Mouse (Mus musculus) bone marrow macrophage, adult 2 months (primary cell): ENCODE measurements around the gene Chrm2. TPM values are rescaled to one million over a fixed set of nuclear protein-coding genes. Genes with fewer than 3 reads are reported as not detected.

Experiments
- H3K27ac ChIP-seq: 2 replicates; pipeline ENCODE4 v1.5.1; 2012; ENCODE audit warnings: low read depth, low read length; ENCODE audit not compliant: insufficient read depth
- H3K4me1 ChIP-seq: 2 replicates; pipeline ENCODE4 v1.6.1; 2012; ENCODE audit warnings: low read length; ENCODE audit not compliant: control insufficient read depth, insufficient read depth
- H3K4me3 ChIP-seq: 2 replicates; pipeline ENCODE4 v1.5.1; 2012; ENCODE audit warnings: mild to moderate bottlenecking, low read length, moderate library complexity; ENCODE audit not compliant: insufficient read depth
- CTCF ChIP-seq: IDR thresholded peaks from 2 replicates; pipeline ENCODE4 v1.5.1; 2012; ENCODE audit warnings: low read depth, mild to moderate bottlenecking, low read length, moderate library complexity
- POLR2A ChIP-seq: IDR thresholded peaks from 2 replicates; pipeline ENCODE4 v1.6.1; 2012; ENCODE audit warnings: mild to moderate bottlenecking, low read depth, low read length, borderline replicate concordance
- polyA plus RNA-seq: library from polyadenylated mRNA; stranded (reverse); fragments of >200 nt; gene quantifications from 2 replicates; pipeline ENCODE4 v1.2.4, GENCODE M21; 2012; ENCODE audit not compliant: missing spikeins, insufficient read depth, insufficient read length

The Chrm2 gene
- not detected in 2 replicates for polyA plus RNA-seq

DNA sequence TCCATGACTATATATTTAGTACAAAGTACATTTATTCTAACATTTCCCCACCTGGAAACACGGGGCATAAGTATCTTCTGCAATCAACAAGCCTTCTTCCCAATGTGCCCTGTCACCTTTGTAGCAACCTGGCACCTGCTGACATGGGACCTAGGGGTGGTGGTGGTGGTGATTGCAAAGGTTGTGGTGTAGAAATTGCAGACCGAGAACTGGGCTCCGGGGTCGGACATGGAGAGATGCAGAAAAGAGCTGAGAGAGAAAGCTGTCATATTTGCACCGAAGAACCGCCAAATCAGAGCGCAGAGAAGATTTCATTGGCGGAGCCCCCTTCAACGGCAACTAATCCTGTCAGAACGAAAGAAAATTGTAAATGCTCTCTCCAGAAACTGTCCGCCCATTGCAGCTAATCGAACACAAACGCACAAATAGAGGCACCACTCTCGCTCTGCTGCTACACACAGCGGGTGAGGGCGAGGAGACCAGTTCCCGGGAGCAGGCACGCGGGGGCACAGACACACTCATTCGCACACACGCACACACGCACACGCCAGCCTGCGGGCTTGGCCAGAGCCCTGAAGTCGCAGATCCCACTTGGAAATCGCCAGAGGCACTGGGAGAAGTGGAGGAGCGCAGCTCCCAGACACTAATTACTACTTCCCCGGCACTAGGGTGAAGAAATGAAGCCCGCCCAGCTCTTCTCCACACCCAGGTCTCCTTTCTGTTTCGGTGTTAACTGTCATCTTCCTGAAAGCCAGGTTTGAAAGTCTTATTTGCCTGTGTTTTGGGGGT lies at the start of gene Chrm2:
Gene Chrm2 (plus strand): TSS at position 473 of the 789 bp plus-strand sequence.
- H3K4me1 ChIP-seq, result no peaks in the 10 kb centered on the region
- peak within 1 kb of the TSS; percentile 54 for H3K4me3 ChIP-seq
- no peak within 1 kb of the TSS for H3K27ac ChIP-seq
- TF ChIP-seq CTCF (no peak), POLR2A (no peak)

DNA sequence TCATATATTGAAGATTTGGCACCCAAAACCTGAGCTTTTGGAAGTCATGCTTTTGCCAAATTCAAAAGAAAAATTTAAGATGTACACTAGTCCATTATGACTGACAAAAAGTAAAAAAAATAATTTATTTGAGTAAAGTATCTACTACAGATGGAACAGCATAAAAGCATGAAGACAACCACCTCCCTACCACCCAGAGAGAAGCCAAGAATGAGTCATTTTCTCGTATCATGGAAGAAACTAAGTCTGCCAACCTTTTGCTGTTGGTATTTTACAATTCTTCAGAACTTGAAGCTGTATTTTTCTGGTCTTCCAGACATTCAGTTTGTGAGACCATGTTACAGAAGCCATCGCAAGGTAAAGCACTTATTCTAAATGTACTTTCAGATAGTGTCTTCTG lies 13.9 kb upstream of the Chrm2 start:
- Histone ChIP-seq H3K27ac (no peak overlapping the region), H3K4me3 (no peak overlapping the region), H3K4me1 (peaks cover 3% of the 10 kb centered on the region; the same call in 1 of the 2 replicates)
- no peak for TF ChIP-seq CTCF
- no peak for TF ChIP-seq POLR2A

DNA sequence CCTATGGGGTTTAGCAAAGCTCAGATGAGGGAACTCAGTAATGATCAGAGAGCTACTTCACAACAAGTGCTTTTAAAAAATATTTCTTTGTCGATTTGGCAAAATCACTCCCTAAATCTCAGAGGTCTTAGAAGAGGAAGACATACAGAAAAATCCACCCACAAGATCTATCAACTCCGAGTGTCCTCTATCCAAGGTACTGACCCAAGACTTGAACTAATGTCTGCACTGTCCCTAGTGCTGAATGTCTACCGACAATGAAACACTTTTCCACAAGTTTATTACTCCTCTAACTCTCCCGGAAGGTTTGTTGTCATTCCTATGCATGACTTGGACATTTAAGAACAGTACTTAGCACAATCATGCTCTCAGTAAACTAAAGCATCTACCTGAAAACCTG lies 9.9 kb upstream of the Chrm2 start:
- H3K27ac ChIP-seq, result no peak overlapping the region
- no peak overlapping the region for H3K4me3 ChIP-seq
- H3K4me1 ChIP-seq, result no peaks in the 10 kb centered on the region
- TF ChIP-seq CTCF (no peak), POLR2A (no peak)

DNA sequence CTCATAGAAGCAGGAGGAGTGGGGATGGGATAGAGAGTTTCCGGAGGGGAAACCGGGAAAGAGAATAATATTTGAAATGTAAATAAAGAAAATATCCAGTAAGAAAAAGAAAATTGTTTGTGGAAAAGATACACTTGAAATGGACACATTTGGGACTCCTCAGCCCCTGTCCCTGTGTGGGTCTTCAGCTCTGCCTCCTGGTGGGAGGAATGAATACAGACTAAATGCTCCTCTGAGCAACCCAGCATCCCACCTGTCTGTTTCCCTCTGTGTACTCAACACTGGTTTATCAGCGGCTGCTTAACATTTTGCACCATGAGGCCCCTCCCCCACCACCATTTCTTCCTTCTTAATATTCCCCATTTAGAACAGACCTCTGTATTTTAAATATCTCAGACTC lies 3.8 kb upstream of the Chrm2 start:
- Histone ChIP-seq H3K4me1 (no peaks in the 10 kb centered on the region), H3K27ac (no peak overlapping the region), H3K4me3 (no peak overlapping the region)
- TF ChIP-seq CTCF, result no peak
- TF ChIP-seq POLR2A, result no peak

DNA sequence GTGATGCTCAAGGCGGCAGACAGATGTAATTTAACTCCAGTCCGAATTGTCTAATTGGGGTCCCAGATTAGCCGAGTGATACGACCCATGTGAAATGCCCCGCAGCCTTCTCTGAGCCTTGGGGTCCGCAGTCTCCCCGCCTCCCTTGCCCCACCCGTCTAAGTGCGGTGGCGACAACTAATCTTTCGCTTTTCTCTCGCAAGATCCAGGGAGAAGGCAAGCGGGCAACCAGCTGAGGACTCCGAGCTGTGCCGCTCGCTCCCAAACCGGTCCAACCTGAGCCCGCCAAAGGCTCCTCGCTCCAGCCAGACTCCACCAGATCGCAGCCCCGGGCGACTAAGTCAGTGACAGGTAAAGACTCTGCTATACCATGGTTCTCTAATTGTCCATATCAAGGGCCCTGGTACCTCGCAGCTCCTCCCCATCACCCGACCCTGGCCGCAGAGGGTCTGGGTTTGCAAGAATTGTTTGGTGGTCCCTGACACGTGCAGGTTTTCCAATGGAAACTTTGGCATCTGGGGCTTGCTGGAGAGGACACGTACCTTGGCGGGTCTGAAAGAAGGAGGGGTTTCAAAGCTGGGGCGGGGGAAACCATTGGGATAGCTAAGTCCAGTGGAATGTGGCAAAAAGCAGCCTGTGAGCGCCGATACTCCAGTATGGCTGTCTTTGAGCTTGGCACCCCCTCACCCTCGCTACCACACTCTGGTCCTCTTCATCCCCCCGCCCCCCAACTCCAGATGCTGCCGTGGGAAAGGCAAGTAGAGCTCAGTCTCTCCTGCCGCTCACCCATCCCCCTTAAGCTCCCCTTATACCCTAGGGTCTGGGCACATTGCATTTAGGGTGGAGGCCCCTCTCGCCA lies 746 bp downstream of the Chrm2 start:
- no peak for TF ChIP-seq CTCF
- no peak for TF ChIP-seq POLR2A
- Histone ChIP-seq H3K4me1 (no peaks in the 10 kb centered on the region), H3K4me3 (peak overlapping the region; percentile 54), H3K27ac (no peak overlapping the region)

DNA sequence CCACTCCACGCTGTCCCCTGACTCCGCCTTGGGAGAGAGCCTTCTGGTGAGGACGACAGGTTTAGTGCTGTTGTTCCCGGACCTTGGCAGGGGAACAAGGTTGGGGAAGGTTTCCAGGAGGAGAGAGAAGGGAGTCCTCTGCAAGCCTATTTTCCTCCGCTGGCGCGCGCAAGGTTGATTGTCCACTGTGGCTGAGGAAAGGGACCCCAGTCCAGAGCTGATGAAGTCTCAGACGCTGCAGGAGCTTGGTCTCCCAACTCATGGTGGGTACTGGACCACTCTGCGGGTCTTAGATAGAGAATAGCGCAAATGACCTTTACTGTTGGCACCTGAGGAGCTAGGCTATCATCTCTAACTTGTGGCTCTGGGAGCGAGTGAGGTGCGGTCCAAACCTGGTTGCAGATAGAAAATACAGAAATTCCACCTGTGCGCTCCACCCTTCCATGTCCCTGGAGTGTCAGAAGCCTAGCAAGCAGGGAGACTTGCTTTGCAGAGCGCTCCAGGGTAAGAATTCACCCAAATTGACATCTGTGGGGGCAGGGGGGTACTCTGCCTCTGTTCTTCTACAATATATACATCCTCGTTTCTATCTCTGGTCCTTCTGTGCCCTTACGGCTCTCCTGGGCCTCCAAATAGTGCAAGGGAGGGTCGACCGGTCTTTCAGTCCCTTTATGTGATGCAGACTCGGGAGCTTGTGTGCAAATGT lies 1.5 kb downstream of the Chrm2 start:
- TF ChIP-seq CTCF (no peak), POLR2A (no peak)
- no peak overlapping the region for H3K4me3 ChIP-seq
- H3K27ac ChIP-seq, result no peak overlapping the region
- no peaks in the 10 kb centered on the region for H3K4me1 ChIP-seq

DNA sequence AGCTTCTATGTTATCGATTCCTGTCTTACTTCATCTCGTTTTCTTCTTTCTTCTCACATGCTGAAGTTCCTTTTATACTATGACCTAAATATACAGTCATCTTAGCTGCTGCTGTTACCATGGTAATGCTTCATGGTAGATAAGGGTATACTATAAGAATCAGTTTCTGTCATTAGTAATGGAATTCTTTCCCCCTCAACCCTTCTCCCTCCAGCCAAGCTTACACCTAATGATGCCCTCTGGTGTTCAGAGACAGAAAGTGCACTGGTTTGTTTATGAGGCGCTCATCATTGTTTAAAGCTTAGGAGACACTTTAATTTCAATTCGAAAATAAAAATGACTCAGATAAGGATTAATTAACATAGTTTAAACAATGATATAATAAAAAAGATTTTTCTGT lies 5.8 kb downstream of the Chrm2 start:
- H3K4me1 ChIP-seq, result no peaks in the 10 kb centered on the region
- H3K27ac ChIP-seq, result no peak overlapping the region
- no peak overlapping the region for H3K4me3 ChIP-seq
- no peak for TF ChIP-seq CTCF
- TF ChIP-seq POLR2A, result no peak

DNA sequence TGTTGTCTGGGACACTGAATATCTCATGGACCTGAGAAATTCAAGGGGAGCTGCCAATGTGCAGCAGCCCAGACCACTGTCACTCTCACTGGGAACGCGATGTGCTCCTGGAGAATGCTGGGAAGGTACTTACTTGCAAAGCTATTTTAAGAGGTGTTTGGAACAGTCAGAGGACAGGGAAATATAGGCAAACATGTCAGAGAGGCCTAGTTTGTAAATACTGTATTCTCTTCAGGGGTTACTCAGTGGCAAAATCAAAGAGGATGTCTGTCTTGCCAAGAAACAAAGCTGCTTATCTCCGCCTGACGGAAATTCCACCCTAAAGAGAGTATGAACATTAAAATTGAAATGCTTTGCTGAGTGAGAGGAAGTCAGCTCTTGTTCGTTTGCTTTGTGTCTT lies 17.3 kb downstream of the Chrm2 start:
- Histone ChIP-seq H3K27ac (no peak overlapping the region), H3K4me1 (no peaks in the 10 kb centered on the region), H3K4me3 (no peak overlapping the region)
- TF ChIP-seq POLR2A (no peak), CTCF (no peak)

DNA sequence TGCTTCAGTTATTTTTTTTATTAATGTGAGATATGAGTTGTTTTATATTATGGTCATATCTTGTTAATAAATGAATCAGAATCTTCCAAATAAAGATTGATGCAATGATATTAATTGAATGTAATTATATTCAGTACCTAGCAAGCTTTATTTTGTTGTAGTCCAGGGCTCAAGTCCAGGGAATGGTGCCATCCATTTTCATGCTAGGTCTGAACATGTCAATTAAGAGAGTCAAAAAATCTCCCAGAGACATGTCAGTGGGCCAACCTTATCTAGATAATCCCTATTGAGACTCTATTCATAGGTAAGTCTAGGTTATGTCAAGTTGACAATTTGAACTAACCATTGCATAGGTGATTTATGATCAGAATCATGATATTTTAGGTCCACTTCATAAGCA lies 21.1 kb downstream of the Chrm2 start:
- no peaks in the 10 kb centered on the region for H3K4me1 ChIP-seq
- TF ChIP-seq CTCF (no peak), POLR2A (no peak)
- no peak overlapping the region for H3K4me3 ChIP-seq
- no peak overlapping the region for H3K27ac ChIP-seq
